Mouse (Mus musculus) stomach, embryonic 14.5 days (tissue): ENCODE data around the gene Appl1. TPM values are rescaled to one million over a fixed set of nuclear protein-coding genes. Genes with fewer than 3 reads are reported as not detected.
"Not testable (repeated sequence)": the region's sequence is repeated elsewhere in the genome, so short reads cannot be mapped to it uniquely, and the experiment has no call there.

Experiments used
- ATAC-seq: fragments of 200-750 bp; cut with Nextera tagmentation; 2 replicates; pipeline ENCODE4 v1.8.0; 2017; ENCODE audit warnings: low read depth, moderate TSS enrichment; ENCODE audit not compliant: insufficient number of reproducible peaks, insufficient read depth, low FRiP score
- H3K27ac ChIP-seq: fragments of 300-500 bp; sonication (generic); 2 replicates; pipeline ENCODE4 v1.5.1; 2014; ENCODE audit warnings: mild to moderate bottlenecking, low read length, moderate library complexity, mixed read lengths
- H3K27me3 ChIP-seq: fragments of 300-500 bp; sonication (generic); 2 replicates; pipeline ENCODE4 v1.6.1; 2014; ENCODE audit warnings: low read length, control low read depth, mixed read lengths; ENCODE audit not compliant: control insufficient read depth, insufficient read depth
- H3K36me3 ChIP-seq: fragments of 300-500 bp; sonication (generic); 2 replicates; pipeline ENCODE4 v1.6.1; 2014; ENCODE audit warnings: mild to moderate bottlenecking, control low read depth, low read length, moderate library complexity, mixed read lengths; ENCODE audit not compliant: control insufficient read depth, insufficient read depth
- H3K4me1 ChIP-seq: fragments of 300-500 bp; sonication (generic); 2 replicates; pipeline ENCODE4 v1.6.1; 2014; ENCODE audit warnings: low read length, control low read depth, mixed read lengths; ENCODE audit not compliant: control insufficient read depth, insufficient read depth
- H3K4me2 ChIP-seq: fragments of 300-500 bp; sonication (generic); replicated peaks from 2 replicates; pipeline ENCODE4 v1.6.1; 2014; ENCODE audit warnings: low read depth, low read length, control low read depth
- H3K4me3 ChIP-seq: fragments of 300-500 bp; sonication (generic); 2 replicates; pipeline ENCODE4 v1.5.1; 2014; ENCODE audit warnings: low read depth, low read length, control low read depth
- H3K9ac ChIP-seq: fragments of 300-500 bp; sonication (generic); replicated peaks from 2 replicates; pipeline ENCODE4 v1.6.1; 2014; ENCODE audit warnings: low read depth, mild to moderate bottlenecking, control low read depth, low read length, moderate library complexity, mixed read lengths
- H3K9me3 ChIP-seq: fragments of 300-500 bp; sonication (generic); 2 replicates; pipeline ENCODE4 v1.6.1; 2016; ENCODE audit warnings: low read depth, low read length, control low read depth; ENCODE audit not compliant: control insufficient read depth
- WGBS: fragments of 180-500 bp; shearing (Covaris S2); extraction: QIAGEN DNeasy Blood & Tissue Kit; methylation state at CpG from one replicate; pipeline ENCODE4 v1.1.7; 2014; 5-methylcytosine and 5-hydroxymethylcytosine counted together
- polyA plus RNA-seq: library from polyadenylated mRNA; unstranded; fragments of >200 nt; fragmentation: Nextera tagmentation; extraction: Ambion mirVana; gene quantifications from 2 replicates; pipeline ENCODE4 v1.2.1, GENCODE M21; 2014

The Appl1 gene
- polyA plus RNA-seq, 1 experiment from 2014 or later = 61.3 TPM

GRCm38 (mm10) chr14:26935558-26935957 is 35.5 kb downstream of the Appl1 start:
- 85% methylated on average over 4 of the region's 4 CpGs for WGBS

GRCm38 (mm10) chr14:26934891-26935290 is 36.1 kb downstream of the Appl1 start:
- Histone ChIP-seq H3K27ac (no peak overlapping the region), H3K9me3 (no peaks in the 10 kb centered on the region), H3K4me1 (no peaks in the 10 kb centered on the region), H3K4me2 (no peak overlapping the region), H3K9ac (no peak overlapping the region), H3K36me3 (peaks cover 4% of the 10 kb centered on the region; the same call in 1 of the 2 replicates), H3K4me3 (no peak overlapping the region), H3K27me3 (no peaks in the 10 kb centered on the region)
- ATAC-seq = no peak
- WGBS = 88% methylated on average over 3 of the region's 3 CpGs

More at GRCm38 (mm10) chr14:26935558-26935957, 35.5 kb downstream of the Appl1 start:
- Histone ChIP-seq H3K9me3 (no peaks in the 10 kb centered on the region), H3K27ac (no peak overlapping the region), H3K27me3 (no peaks in the 10 kb centered on the region), H3K36me3 (peaks cover 9% of the 10 kb centered on the region), H3K4me2 (no peak overlapping the region), H3K4me1 (no peaks in the 10 kb centered on the region), H3K4me3 (no peak overlapping the region), H3K9ac (no peak overlapping the region)
- ATAC-seq = no peak

- H3K36me3 ChIP-seq = peaks cover 28% of the 10 kb centered on the region
- no peak overlapping the region for H3K9ac ChIP-seq
- H3K27ac ChIP-seq = no peak overlapping the region
- H3K4me2 ChIP-seq = no peak overlapping the region
- H3K4me3 ChIP-seq = no peak overlapping the region
- 85% methylated on average over 5 of the region's 5 CpGs for WGBS
- no peaks in the 10 kb centered on the region for H3K9me3 ChIP-seq
- ATAC-seq = no peak
- H3K27me3 ChIP-seq = no peaks in the 10 kb centered on the region
- no peaks in the 10 kb centered on the region for H3K4me1 ChIP-seq
Observed at GRCm38 (mm10) chr14:26923702-26924421, 47.2 kb downstream of the Appl1 start.

GRCm38 (mm10) chr14:26919310-26919709 is 51.7 kb downstream of the Appl1 start:
- H3K4me3 ChIP-seq = no peak overlapping the region
- H3K27ac ChIP-seq = no peak overlapping the region
- H3K9ac ChIP-seq = no peak overlapping the region
- H3K36me3 ChIP-seq = peaks cover 14% of the 10 kb centered on the region
- H3K27me3 ChIP-seq = no peaks in the 10 kb centered on the region
- ATAC-seq = no peak
- WGBS = 95% methylated on average over 3 of the region's 3 CpGs
- no peaks in the 10 kb centered on the region for H3K4me1 ChIP-seq
- no peaks in the 10 kb centered on the region for H3K9me3 ChIP-seq
- no peak overlapping the region for H3K4me2 ChIP-seq

- H3K4me3 ChIP-seq = no peak overlapping the region
- no peak overlapping the region for H3K9ac ChIP-seq
- H3K27me3 ChIP-seq = no peaks in the 10 kb centered on the region
- H3K4me2 ChIP-seq = no peak overlapping the region
- H3K36me3 ChIP-seq = no peaks in the 10 kb centered on the region
- ATAC-seq = no peak
- no peaks in the 10 kb centered on the region for H3K9me3 ChIP-seq
- no peak overlapping the region for H3K27ac ChIP-seq
- H3K4me1 ChIP-seq = no peaks in the 10 kb centered on the region
- 75% methylated on average over 9 of the region's 9 CpGs for WGBS
Observed at GRCm38 (mm10) chr14:26913681-26914268, 57.3 kb downstream of the Appl1 start.

GRCm38 (mm10) chr14:26911826-26912225 is 59.2 kb downstream of the Appl1 start:
- Histone ChIP-seq H3K4me1 (no peaks in the 10 kb centered on the region), H3K9me3 (no peaks in the 10 kb centered on the region), H3K4me3 (no peak overlapping the region), H3K27me3 (no peaks in the 10 kb centered on the region), H3K4me2 (no peak overlapping the region), H3K9ac (no peak overlapping the region), H3K36me3 (no peaks in the 10 kb centered on the region), H3K27ac (no peak overlapping the region)
- 88% methylated on average over 13 of the region's 13 CpGs for WGBS
- ATAC-seq = no peak

- no peak overlapping the region for H3K4me3 ChIP-seq
- no peak overlapping the region for H3K27ac ChIP-seq
- no peak for ATAC-seq
- no peak overlapping the region for H3K4me2 ChIP-seq
- H3K27me3 ChIP-seq = no peaks in the 10 kb centered on the region
- no peaks in the 10 kb centered on the region for H3K4me1 ChIP-seq
- no peaks in the 10 kb centered on the region for H3K36me3 ChIP-seq
- H3K9me3 ChIP-seq = no peaks in the 10 kb centered on the region
- WGBS = 63% methylated on average over 6 of the region's 6 CpGs
- no peak overlapping the region for H3K9ac ChIP-seq
Observed at GRCm38 (mm10) chr14:26911201-26911600, 59.8 kb downstream of the Appl1 start.

GRCm38 (mm10) chr14:26910461-26910860 is 60.6 kb downstream of the Appl1 start:
- WGBS = 41% methylated on average over 9 of the region's 9 CpGs
- not testable (repeated sequence) for ATAC-seq, H3K4me3 ChIP-seq, H3K4me1 ChIP-seq, H3K9me3 ChIP-seq, H3K27ac ChIP-seq, H3K36me3 ChIP-seq, H3K9ac ChIP-seq, H3K4me2 ChIP-seq, H3K27me3 ChIP-seq
